In the genomic region with DNA sequence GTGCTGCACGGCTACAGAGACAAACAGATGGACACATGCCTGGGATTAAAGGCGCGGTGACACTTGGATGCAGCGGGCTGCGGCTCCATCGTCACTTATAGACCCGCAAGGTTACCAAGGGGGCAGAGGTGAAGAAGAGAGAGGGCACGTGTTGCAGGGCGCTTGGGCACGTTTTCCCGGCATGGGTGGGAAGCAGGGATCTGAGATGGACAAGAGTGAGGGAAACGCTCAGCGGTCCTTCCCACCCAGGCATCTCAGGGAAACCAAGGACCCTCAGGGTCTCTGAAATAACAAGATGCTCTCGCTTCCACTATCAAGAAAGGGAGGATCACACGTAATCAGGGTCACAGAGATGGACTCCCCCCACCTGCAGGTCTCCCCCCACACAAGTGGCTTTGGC, we compare ENCODE assay signal across 16 mouse cellular contexts. TPM values are rescaled to one million over a fixed set of nuclear protein-coding genes. Genes with fewer than 3 reads are reported as not detected.
A peak's percentile ranks its signal among the peaks of the same experiment; 100 is the strongest.
DNase-seq lines count a peak whose midpoint lies in the region; ATAC-seq and TF ChIP-seq lines count a peak whose summit lies in the region.
"Had no signal": no experiment of that assay in that cellular context is flagged by ENCODE, and none has a peak within 500 bp of the region (broad histone marks: within the 10 kb centered on the region; RNA-seq: fewer than 3 reads in every experiment).

No protein-coding gene starts in this region.

- H3K4me2 ChIP-seq in heart, embryonic 13.5 days: peak overlapping the region; percentile 35; the same call in 1 of the 2 replicates
- peak overlapping the region; percentile 39 for H3K4me2 ChIP-seq in hindbrain, embryonic 15.5 days
- peak overlapping the region; percentile 64 for H3K4me2 ChIP-seq in midbrain, postnatal 0 days (ENCODE audit: low read depth, low read length, poor library complexity, severe bottlenecking)
- H3K4me2 ChIP-seq: liver, embryonic 13.5 days had no signal

- intact Hi-C loops in heart, postnatal 36 days (cut with DNase I): no loop called here

- peak overlapping the region; percentile 6; the same call in 1 of the 2 replicates for H3K4me3 ChIP-seq in heart, embryonic 13.5 days
- H3K4me3 ChIP-seq in forebrain, embryonic 10.5 days: peak overlapping the region; percentile 28; the same call in 1 of the 2 replicates
- peak overlapping the region; percentile 13 for H3K4me3 ChIP-seq in hindbrain, embryonic 15.5 days
- H3K4me3 ChIP-seq in midbrain, postnatal 0 days (ENCODE audit: low read depth, low read length): peak overlapping the region; percentile 36
- H3K4me3 ChIP-seq: liver, embryonic 13.5 days had no signal

- DNase-seq in heart, postnatal 36 days: no peak
- DNase-seq in forebrain, embryonic 10.5 days (ENCODE audit: extremely low spot score, low spot score): no peak
- no peak for DNase-seq in midbrain, postnatal 0 days (ENCODE audit: low spot score)
- no peak for DNase-seq in testis, postnatal 14 days (ENCODE audit: low spot score)
- no peak for DNase-seq in MN1 (ENCODE audit: low spot score)
- no peak for DNase-seq in layer of hippocampus, adult 9-11 months
- DNase-seq: adrenal gland, postnatal 25 days; B cell, adult 2 months; cerebellum, adult 2 months; liver, embryonic 13.5 days had no signal

- no peak for TF ChIP-seq CTCF in midbrain, postnatal 0 days (IDR thresholded peaks at IDR 0.05)

- no peaks in the 10 kb centered on the region for H3K9me3 ChIP-seq in heart, embryonic 13.5 days
- H3K9me3 ChIP-seq in forebrain, embryonic 10.5 days: no peaks in the 10 kb centered on the region
- no peaks in the 10 kb centered on the region for H3K9me3 ChIP-seq in hindbrain, embryonic 15.5 days
- H3K9me3 ChIP-seq in midbrain, postnatal 0 days (ENCODE audit: low read length): no peaks in the 10 kb centered on the region
- H3K9me3 ChIP-seq: liver, embryonic 13.5 days had no signal

- no peak overlapping the region for H3K27ac ChIP-seq in heart, embryonic 13.5 days (replicated peaks)
- H3K27ac ChIP-seq in forebrain, embryonic 10.5 days: peak overlapping the region; percentile 3; the same call in 1 of the 2 replicates
- H3K27ac ChIP-seq in hindbrain, embryonic 15.5 days (replicated peaks): no peak overlapping the region
- no peak overlapping the region for H3K27ac ChIP-seq in midbrain, postnatal 0 days (ENCODE audit: low read depth, low read length)
- H3K27ac ChIP-seq: kidney, postnatal 0 days; liver, embryonic 13.5 days had no signal

- 0 out of 2 replicates have a peak, but pooled peaks cover 4% of the 10 kb centered on the region for H3K4me1 ChIP-seq in heart, embryonic 13.5 days
- peaks cover 61% of the 10 kb centered on the region for H3K4me1 ChIP-seq in forebrain, embryonic 10.5 days
- peaks cover 6% of the 10 kb centered on the region for H3K4me1 ChIP-seq in hindbrain, embryonic 15.5 days (replicated peaks)
- no peaks in the 10 kb centered on the region for H3K4me1 ChIP-seq in midbrain, postnatal 0 days (ENCODE audit: insufficient read depth, low read length)
- H3K4me1 ChIP-seq: liver, embryonic 13.5 days had no signal

- H3K27me3 ChIP-seq in heart, embryonic 13.5 days (replicated peaks): peaks cover 99% of the 10 kb centered on the region
- peaks cover 99% of the 10 kb centered on the region for H3K27me3 ChIP-seq in forebrain, embryonic 10.5 days (ENCODE audit: poor library complexity, severe bottlenecking)
- H3K27me3 ChIP-seq in hindbrain, embryonic 15.5 days: peaks cover 95% of the 10 kb centered on the region
- H3K27me3 ChIP-seq in midbrain, postnatal 0 days (ENCODE audit: insufficient read depth, low read length): peaks cover 66% of the 10 kb centered on the region

- H3K9ac ChIP-seq in heart, embryonic 13.5 days: no peak overlapping the region
- H3K9ac ChIP-seq in hindbrain, embryonic 15.5 days: no peak overlapping the region
- no peak overlapping the region for H3K9ac ChIP-seq in midbrain, postnatal 0 days (replicated peaks; ENCODE audit: low read length, poor library complexity, severe bottlenecking)
- H3K9ac ChIP-seq: liver, embryonic 13.5 days had no signal

- no peaks in the 10 kb centered on the region for H3K36me3 ChIP-seq in heart, embryonic 13.5 days
- H3K36me3 ChIP-seq in forebrain, embryonic 10.5 days (replicated peaks): peaks cover 97% of the 10 kb centered on the region
- H3K36me3 ChIP-seq in hindbrain, embryonic 15.5 days: no peaks in the 10 kb centered on the region
- no peaks in the 10 kb centered on the region for H3K36me3 ChIP-seq in midbrain, postnatal 0 days (ENCODE audit: insufficient read depth, low read length)
- H3K36me3 ChIP-seq: liver, embryonic 13.5 days had no signal

- ATAC-seq in heart, embryonic 13.5 days (ENCODE audit: extremely low read depth, insufficient number of reproducible peaks, low FRiP score, low TSS enrichment): no peak
- ATAC-seq in hindbrain, embryonic 15.5 days (ENCODE audit: low FRiP score, low read depth): no peak
- ATAC-seq in midbrain, postnatal 0 days (ENCODE audit: low FRiP score): 0 out of 2 replicates have a peak, but pooled peaks have one; percentile 16
- ATAC-seq: Patski had no signal

- 5% methylated on average over 15 of the region's 15 CpGs for WGBS in heart, embryonic 13.5 days
- 7% methylated on average over 15 of the region's 15 CpGs for WGBS in forebrain, embryonic 10.5 days
- WGBS in hindbrain, embryonic 15.5 days: 1% methylated on average over 15 of the region's 15 CpGs
- 18% methylated on average over 15 of the region's 15 CpGs for WGBS in midbrain, postnatal 0 days

RNA-seq across cellular contexts. Expression of a gene that starts 10.5 kb away (rescaled TPM):
- polyA plus RNA-seq in heart, embryonic 13.5 days (2015; fragmentation: Nextera tagmentation; extraction: Ambion mirVana): not detected in 2 replicates
- not detected for total RNA-seq in heart, postnatal 36 days (2021)
- 80.9 and 87.7 TPM in 2 replicates for polyA plus RNA-seq in forebrain, embryonic 10.5 days (2016; fragmentation: Nextera tagmentation; extraction: Ambion mirVana)
- polyA plus RNA-seq in hindbrain, embryonic 15.5 days (2015; fragmentation: Nextera tagmentation; extraction: Ambion mirVana): 0.39 and 0.87 TPM in 2 replicates
- total RNA-seq in midbrain, postnatal 0 days (2014; rRNA removed): 1.3 and 3.2 TPM in 2 replicates
- 3.2 and 3.6 TPM in 2 replicates for polyA plus RNA-seq in midbrain, postnatal 0 days (2015; fragmentation: Nextera tagmentation; extraction: Ambion mirVana)
- total RNA-seq: adrenal gland, postnatal 25 days; gastrocnemius, adult 8-10 months had no signal
- polyA plus RNA-seq: heart, postnatal 0 days; kidney, postnatal 0 days; liver, embryonic 13.5 days; Patski had no signal

RNA-seq across cellular contexts. Expression of a gene that starts 10.7 kb away (rescaled TPM):
- polyA plus RNA-seq in heart, embryonic 13.5 days (2015; fragmentation: Nextera tagmentation; extraction: Ambion mirVana): 19.2 and 19.5 TPM in 2 replicates
- 10 to 100 TPM; 16.4 to 18.2 TPM for total RNA-seq in heart, postnatal 36 days (2021)
- polyA plus RNA-seq in forebrain, embryonic 10.5 days (2016; fragmentation: Nextera tagmentation; extraction: Ambion mirVana): 44.2 and 44.7 TPM in 2 replicates
- 35.0 and 35.4 TPM in 2 replicates for polyA plus RNA-seq in hindbrain, embryonic 15.5 days (2015; fragmentation: Nextera tagmentation; extraction: Ambion mirVana)
- total RNA-seq in midbrain, postnatal 0 days (2014; rRNA removed): 41.8 and 46.6 TPM in 2 replicates
- 39.5 and 40.0 TPM in 2 replicates for polyA plus RNA-seq in midbrain, postnatal 0 days (2015; fragmentation: Nextera tagmentation; extraction: Ambion mirVana)

Comparison
In these comparisons a context has a peak if more than half of its experiments do, and no peak if none do; other contexts are left out.
1. RNA of a gene that starts 10.5 kb away (polyA plus RNA-seq): 80.9 to 87.7 TPM in forebrain, embryonic 10.5 days; 3.2 to 3.6 TPM in midbrain, postnatal 0 days, 0.39 to 0.87 TPM in hindbrain, embryonic 15.5 days and not detected in heart, embryonic 13.5 days; every median in the first group is over 10 times any median in the second.
2. Peak in every context shown above with its lines, with median percentiles within 50 percentile points of each other: H3K4me2 ChIP-seq and H3K4me3 ChIP-seq.